Mouse (Mus musculus): Measurements from ENCODE around the gene Sfxn1.
A peak's percentile ranks its signal among the peaks of the same experiment; 100 is the strongest.

The Sfxn1 gene

GRCm38 (mm10) chr13:54143788-54144187, 72.1 kb downstream of the Sfxn1 start:
- DNase-seq: no peak

- DNase-seq: no peak
Measured at GRCm38 (mm10) chr13:54144624-54145023, 73.0 kb downstream of the Sfxn1 start.

- DNase-seq: peak; percentile 5
Measured at GRCm38 (mm10) chr13:54147328-54147727, 75.7 kb downstream of the Sfxn1 start.

GRCm38 (mm10) chr13:54152421-54152820, 80.8 kb downstream of the Sfxn1 start:
- no peak for DNase-seq

- no peak for DNase-seq
Measured at GRCm38 (mm10) chr13:54152911-54153310, 81.2 kb downstream of the Sfxn1 start.

- no peak for DNase-seq
Measured at GRCm38 (mm10) chr13:54153672-54154218, 82.1 kb downstream of the Sfxn1 start.

GRCm38 (mm10) chr13:54155822-54156221, 84.2 kb downstream of the Sfxn1 start:
- DNase-seq: no peak
